Mouse (Mus musculus): ENCODE measurements around the gene Ankrd55.

Ankrd55 gene

GRCm38 (mm10) chr13:112288225-112289178 is at the start of gene Ankrd55:
Gene Ankrd55, plus strand, starts transcription at chr13:112288451.
- no peak for DNase-seq (ENCODE audit: low read depth, low spot score)

DNA sequence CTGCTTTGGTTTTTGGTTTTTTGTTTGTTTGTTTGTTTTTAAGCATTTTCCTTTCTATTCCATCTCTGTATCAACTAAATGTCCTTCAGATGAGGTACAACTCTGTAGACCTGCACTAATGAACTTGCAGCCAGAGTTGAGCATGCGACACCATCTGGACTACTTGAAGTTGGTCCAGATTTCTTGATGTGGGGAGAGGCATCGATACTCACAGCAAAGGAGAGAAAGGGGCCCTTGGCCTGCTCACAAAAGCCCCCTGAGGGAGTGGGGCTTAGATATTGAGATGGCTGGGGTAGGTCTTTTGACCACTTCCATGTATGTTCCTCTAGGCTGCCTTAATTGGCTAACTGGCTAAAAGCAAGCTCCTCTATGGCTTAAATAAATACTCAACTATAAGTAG is 49.0 kb upstream of the Ankrd55 start:
- no peak for DNase-seq (ENCODE audit: low read depth, low spot score)

GRCm38 (mm10) chr13:112241431-112241830 is 46.8 kb upstream of the Ankrd55 start:
- DNase-seq (ENCODE audit: low read depth, low spot score): no peak

GRCm38 (mm10) chr13:112245131-112245530 is 43.1 kb upstream of the Ankrd55 start:
- DNase-seq (ENCODE audit: low read depth, low spot score): no peak

DNA sequence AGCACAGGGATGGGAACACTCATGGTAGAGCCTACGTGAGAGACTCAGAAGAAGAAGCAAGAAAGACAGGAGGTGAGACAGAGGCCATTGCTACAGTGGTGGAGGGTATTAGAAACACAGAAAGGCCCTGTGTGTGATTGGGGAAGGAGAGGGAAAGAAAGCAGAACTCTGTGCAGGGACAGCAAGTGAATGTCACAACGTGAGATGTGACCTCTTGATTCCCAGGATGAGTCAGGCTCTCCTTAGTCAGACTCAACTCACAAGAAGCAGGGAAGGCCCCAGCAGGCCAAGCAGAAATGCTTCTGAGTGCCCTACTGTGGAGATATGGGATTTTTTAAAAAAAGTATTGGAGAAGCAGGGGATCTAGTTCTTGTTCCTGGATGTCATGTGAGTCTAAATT is 36.8 kb upstream of the Ankrd55 start:
- DNase-seq (ENCODE audit: low read depth, low spot score): no peak

- DNase-seq (ENCODE audit: low read depth, low spot score): no peak
Measured at GRCm38 (mm10) chr13:112252012-112252411, 36.2 kb upstream of the Ankrd55 start.

GRCm38 (mm10) chr13:112252991-112253620 is 35.1 kb upstream of the Ankrd55 start:
- DNase-seq (ENCODE audit: low read depth, low spot score): no peak

GRCm38 (mm10) chr13:112254116-112254515 is 34.1 kb upstream of the Ankrd55 start:
- DNase-seq (ENCODE audit: low read depth, low spot score): no peak

- DNase-seq (ENCODE audit: low read depth, low spot score): no peak
Measured at GRCm38 (mm10) chr13:112255862-112256261, 32.4 kb upstream of the Ankrd55 start.

- DNase-seq (ENCODE audit: low read depth, low spot score): no peak
Measured at GRCm38 (mm10) chr13:112258478-112258877, 29.8 kb upstream of the Ankrd55 start.

DNA sequence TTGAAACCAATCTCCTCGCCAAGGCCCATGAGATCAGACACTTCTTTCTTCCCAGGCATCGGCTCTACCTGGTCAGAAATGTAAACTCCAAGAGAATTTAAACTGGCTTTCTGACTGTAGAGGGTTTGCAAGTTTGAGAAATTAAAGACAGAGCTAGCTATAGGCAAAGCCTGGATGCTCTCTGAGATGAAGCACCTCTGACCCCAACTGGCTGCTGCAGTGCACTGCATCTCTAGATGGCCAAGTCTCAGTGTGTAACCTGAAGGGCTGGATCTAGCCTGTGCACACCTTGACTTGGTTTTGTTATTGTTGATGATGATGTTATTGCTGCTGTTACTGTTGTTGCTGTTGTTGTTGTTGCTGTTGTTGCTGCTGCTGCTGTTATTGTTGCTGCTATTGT is 28.9 kb upstream of the Ankrd55 start:
- peak; percentile 4 for DNase-seq (ENCODE audit: low read depth, low spot score)

- DNase-seq (ENCODE audit: low read depth, low spot score): peak; percentile 22
Measured at GRCm38 (mm10) chr13:112264666-112265065, 23.6 kb upstream of the Ankrd55 start.

GRCm38 (mm10) chr13:112271901-112272537 is 16.2 kb upstream of the Ankrd55 start:
- DNase-seq (ENCODE audit: low read depth, low spot score): peak; percentile 5

- no peak for DNase-seq (ENCODE audit: low read depth, low spot score)
Measured at GRCm38 (mm10) chr13:112274636-112275035, 13.6 kb upstream of the Ankrd55 start.

GRCm38 (mm10) chr13:112275951-112276350 is 12.3 kb upstream of the Ankrd55 start:
- DNase-seq (ENCODE audit: low read depth, low spot score): no peak

GRCm38 (mm10) chr13:112277544-112277943 is 10.7 kb upstream of the Ankrd55 start:
- no peak for DNase-seq (ENCODE audit: low read depth, low spot score)

- DNase-seq (ENCODE audit: low read depth, low spot score): no peak
Measured at GRCm38 (mm10) chr13:112278251-112278650, 10.0 kb upstream of the Ankrd55 start.

GRCm38 (mm10) chr13:112287135-112287534 is 1.1 kb upstream of the Ankrd55 start:
- peak; percentile 22 for DNase-seq (ENCODE audit: low read depth, low spot score)

DNA sequence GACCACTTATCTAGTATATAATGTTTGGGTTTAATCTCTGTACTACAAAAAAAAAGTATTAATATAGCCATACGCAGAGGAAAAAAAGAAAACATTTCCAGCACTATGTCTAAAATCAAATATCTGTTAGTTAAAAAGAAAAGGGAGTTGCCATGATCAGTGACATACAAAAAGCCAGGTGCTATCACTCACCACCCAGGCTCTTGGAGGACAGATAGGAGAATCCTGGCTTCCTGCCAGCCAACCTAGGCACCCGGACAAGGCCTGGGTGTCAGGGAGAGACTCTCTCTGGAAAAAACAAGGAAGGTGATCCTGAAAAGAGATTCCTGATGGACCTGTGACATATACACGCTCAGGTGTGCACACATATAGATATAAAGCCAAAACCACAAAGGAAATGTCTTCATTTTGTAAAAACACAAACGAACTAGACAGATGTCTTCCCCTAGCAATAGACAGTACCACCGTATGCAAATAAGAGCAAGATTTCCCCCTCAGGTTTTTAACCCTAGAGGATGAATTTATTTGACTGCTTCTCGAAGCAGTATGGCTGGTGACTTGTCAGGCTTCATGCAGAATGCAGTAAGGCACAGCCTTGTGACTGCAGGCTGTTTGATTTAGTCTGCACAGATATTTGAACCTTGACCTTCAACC is 553 bp upstream of the Ankrd55 start:
- no peak for DNase-seq (ENCODE audit: low read depth, low spot score)

GRCm38 (mm10) chr13:112289338-112289737 is 1.1 kb downstream of the Ankrd55 start:
- no peak for DNase-seq (ENCODE audit: low read depth, low spot score)

- DNase-seq (ENCODE audit: low read depth, low spot score): no peak
Measured at GRCm38 (mm10) chr13:112289981-112290380, 1.7 kb downstream of the Ankrd55 start.

- DNase-seq (ENCODE audit: low read depth, low spot score): no peak
Measured at GRCm38 (mm10) chr13:112292489-112292888, 4.2 kb downstream of the Ankrd55 start.

Measured in c-Kit-negative CD71-positive TER-119-positive erythroid progenitor cells, embryonic 14.5 days (primary cell).